Mouse (Mus musculus): ENCODE data around the gene Tulp1.
"Not testable (repeated sequence)": the region's sequence is repeated elsewhere in the genome, so short reads cannot be mapped to it uniquely, and the experiment has no call there.

The Tulp1 gene

DNA sequence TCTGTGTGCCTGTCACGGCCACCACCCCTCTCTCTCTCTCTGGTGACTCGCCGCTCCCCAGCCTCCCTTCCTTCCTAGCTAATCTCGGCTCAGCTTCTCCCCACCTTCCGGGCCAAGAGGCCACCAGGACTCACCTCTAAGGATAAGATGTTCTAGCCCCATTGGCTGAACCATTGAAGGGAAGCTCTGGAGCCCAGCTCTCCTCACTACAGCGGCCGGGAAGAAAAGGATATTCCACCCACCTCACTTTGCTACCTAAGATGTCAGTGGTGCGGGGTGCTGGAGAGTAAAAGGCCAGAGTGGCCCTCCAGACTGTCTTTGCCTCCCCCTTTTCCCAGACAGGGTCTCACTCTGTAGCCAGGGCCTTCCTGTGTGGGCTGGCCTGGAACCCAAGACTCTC, at the start of gene Tulp1:
Gene Tulp1, minus strand, starts transcription at position 101 of the 400 bp plus-strand sequence.
- no peak for DNase-seq

DNA sequence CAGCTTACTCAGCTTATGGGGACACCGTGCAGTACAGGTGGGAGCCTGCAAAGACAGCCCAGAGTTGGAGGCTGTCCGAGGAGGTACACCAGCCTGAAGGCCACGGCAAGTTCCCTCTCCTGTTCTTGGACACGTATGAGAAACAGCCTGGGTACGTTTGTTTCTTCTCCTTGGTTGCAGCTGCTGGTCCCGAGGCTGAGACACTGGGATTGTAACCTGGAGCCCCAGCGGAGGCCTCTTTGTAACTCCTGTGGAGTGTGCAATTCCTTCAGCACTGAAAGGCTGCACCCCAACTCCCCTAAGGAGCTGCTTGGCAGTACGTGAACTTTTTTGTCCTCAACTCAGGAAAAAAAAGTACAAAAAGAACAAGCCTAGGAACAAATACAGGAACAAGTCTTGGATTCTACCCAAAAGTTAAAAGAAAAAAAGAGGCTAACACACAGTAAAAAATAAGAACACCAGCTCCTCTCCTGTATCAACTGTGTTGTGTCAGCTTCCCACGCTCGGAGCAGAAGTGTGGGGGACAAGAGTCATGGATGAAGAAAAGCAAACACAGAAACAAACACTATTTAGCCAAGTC, 46.4 kb upstream of the Tulp1 start:
- no peak for DNase-seq

DNA sequence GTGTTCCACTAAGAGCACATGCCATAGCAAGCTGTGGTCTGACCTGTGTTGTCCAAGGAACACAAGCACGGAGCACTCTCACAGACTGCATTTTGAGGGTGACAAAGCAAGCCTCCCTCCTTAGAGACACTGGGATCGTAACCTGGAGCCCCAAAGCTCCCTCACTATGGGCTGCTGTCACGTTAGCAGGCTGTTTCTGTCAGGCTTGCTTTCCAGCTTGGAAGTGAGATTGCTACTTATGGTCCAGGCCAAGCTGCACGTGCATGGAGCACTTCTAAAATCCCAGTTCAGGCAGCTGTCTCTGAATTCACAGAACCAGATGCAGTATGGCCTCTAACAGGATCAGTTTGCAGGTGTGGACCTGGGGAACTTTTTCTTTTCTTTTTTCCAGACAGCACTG, 45.7 kb upstream of the Tulp1 start:
- DNase-seq: no peak

DNA sequence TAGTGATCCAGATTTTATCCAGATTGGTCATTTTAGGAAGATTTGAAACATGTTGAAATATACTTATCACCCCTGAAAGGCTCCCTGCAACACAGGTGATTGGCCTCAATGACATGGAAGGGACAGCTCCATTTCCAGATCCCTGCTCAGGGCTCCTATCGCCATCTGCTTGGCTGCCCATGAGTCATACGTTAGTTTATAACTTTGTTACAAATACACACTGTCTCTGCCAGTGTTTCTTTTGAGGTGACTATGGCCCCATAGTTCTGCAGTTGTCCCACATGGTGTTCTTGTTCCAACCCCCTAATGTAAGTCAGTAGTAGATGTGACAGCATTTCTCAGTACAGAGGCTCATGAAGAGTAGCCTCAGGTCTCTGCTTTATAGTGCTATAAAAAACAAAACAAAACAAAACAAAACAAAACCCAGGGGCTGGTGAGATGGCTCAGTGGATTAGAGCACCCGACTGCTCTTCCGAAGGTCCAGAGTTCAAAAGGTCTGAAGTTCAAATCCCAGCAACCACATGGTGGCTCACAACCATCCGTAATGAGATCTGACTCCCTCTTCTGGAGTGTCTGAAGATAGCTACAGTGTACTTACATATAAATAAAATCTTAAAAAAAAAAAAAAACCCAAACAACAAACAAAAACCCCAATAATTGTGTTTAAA, 43.4 kb upstream of the Tulp1 start:
- DNase-seq: no peak

DNA sequence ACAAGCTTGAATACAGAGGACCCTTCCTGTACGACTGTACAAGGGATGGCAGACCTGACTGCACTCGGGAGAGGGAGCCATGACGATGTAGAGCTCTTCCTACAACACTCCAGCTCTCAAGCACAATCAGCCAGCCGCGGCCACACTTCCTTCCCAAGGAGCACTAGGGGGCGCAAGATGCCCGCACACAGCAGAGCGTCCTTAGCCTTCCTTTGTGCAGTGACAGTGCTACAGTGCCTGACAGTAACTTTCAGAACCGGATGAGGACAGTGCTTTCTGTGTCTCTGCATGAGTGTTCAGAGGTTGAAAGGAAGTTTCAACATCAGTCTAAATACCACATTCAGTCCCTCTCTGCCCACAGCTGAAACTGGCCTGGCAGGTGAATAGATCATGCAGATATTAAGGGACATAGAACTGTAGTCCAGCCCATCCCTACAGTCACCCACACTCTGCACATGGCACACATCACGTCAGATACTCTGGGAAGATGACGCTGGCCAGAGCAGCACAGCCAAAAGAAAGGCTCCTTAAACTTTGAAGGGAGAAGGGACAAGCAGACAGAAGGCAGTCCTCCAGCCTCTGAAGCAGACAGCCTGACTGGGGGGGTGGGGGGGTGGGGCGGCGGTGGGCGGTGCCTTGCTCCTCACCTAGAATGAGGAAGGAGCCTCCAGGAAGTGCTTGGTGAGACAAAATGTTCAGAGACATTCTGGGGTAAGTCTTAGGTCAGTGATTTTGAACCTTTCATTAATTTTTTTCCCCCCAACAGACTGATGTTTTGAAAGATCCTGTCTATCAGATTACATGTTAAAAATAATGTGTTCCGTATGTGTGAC, 42.6 kb upstream of the Tulp1 start:
- DNase-seq: peak; percentile 78

DNA sequence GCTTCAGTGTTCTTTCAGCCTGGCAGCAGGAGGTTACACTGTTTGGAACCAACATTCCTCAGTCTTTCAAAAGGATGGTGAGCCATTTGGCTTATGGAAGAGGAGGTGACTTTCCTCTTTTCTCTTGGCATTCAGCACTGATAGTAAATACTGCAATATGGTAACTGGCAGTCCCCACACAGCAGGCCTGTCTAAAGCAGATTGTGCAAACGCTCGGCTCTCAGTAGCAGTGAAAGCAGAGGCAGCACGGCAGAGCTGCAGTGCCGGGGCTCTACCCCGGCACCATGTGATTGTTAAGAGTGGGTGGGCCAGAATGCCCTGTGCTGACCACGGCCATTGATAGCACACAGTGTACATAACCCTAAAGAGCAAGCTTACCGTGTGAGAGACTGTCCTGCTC, 41.4 kb upstream of the Tulp1 start:
- DNase-seq: no peak

DNA sequence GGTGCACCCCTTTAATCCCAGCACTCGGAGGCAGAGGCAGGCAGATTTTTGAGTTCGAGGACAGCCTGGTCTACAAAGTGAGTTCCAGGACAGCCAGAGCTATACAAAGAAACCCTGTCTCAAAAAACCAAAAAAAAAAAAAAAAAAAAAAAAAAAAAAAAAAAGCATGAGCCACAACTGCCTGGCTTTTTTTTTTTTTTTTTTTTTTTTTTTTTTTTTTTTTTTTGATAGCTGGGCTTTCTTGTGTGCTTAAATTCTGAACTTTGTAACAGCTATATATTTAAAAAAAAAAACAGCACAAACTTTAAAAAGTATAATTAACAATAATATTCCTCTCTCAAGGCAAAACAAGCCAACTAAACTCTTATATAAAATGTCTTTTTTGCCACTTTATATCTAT, 39.7 kb upstream of the Tulp1 start:
- DNase-seq: not testable (repeated sequence)

DNA sequence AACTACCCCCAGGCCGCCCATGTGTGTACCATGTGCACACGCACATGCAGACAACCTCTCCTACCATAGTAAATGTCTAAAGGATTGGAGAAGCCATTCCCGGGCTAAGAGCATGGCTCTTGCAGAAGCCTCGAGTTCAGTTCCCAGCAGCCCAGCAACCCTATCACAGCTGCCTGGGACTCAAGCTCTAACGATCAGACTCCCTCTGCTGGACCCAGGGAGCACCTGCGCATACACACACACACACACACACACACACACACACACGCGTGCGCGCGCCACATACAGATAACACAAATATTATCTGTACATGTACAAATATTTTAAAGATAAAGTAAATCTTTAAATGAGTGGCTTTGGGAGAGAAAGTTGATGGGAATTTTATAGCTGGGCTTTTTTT, 39.3 kb upstream of the Tulp1 start:
- DNase-seq: no peak

DNA sequence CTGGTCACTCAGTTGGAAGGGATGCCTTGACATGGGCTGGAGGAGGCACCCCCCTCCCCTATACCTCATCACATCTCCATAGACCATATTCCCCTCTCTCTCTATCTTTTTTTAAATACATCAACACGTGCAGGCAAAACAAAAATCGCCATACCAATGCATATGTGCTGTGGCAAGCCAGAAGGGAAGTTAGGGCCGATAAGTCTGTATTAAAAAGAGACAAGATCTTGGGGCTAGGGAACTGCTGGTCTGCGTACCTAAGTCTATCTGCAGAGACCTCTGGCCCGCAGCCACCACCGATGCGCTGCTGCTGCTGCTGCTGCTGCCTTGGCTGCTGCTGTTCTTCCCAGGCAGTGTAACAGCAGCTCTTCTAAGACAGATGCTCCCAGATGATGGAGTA, 30.0 kb upstream of the Tulp1 start:
- DNase-seq: no peak

DNA sequence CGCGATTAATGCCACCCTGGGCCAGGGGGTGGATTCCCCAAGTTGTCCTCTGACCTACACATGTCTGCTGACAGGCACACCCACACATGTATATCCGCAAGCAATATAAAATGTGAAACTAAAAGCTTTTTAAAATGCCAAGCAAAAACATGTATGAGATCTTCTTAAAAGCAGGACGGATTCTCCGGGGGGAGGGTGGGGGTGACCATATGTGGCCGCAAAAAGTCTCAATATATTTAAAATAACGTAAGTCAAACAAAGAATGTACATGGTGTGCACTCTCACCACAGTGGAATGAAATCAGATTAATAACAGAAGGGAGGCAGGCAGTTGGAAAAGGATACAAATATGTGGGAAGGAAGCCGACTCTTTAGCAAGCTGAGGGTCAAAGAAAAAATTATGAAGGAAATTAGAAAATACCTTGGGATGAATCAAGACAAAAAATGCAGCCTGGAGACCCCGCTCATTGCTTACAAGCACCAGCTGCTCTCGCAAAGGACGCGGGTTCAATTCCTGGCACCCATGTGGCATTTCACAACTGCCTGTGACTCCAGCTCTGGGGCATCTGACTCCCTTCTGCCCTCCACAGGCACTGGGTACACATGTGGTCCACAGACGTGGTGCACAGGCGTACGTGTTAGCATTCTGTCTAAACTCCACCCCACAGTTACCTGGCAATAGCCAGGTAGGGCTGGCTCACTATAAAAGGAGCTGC, 29.2 kb upstream of the Tulp1 start:
- DNase-seq: no peak

DNA sequence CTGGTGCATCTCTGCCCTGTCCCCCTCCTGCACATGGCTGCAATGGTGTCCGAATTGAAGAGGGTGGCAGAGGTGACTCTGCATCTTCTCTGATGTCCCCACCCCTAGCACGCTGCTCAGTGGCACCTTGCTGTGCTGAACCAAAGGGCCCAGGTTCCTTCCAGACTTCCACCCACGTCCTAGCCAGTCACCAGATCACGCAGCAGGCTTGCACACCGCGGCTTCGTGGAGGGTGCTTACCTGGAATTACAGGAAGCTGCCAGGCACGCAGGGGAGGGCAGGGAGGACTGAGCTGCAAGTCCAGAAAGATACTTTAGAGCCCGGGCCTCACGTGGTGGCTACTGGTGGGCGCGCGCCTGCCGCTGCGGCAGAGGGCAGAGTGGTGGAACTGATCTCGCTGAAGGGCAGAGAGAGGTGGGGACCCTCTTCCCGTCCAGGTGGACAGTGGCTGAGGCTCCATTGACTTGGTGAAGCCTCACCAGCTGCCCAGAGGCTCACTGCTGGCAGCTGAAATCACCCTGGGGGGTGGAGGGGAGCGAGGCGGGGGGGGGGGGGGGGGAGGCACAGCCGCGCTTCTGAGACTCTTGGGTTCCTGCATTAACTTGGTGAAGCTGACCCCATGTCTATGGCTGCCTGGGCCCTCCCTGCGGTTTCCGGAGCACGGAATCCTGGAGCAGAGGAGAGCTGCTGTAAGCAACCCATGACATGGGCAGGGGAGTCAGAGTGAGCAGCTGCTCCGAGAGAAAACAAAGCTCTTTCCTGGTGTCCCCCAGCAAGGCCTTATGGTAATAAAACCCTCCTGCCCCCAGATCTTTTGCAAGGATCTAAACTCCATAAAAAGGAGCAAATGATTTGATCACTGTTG, 26.8 kb upstream of the Tulp1 start:
- DNase-seq: no peak

DNA sequence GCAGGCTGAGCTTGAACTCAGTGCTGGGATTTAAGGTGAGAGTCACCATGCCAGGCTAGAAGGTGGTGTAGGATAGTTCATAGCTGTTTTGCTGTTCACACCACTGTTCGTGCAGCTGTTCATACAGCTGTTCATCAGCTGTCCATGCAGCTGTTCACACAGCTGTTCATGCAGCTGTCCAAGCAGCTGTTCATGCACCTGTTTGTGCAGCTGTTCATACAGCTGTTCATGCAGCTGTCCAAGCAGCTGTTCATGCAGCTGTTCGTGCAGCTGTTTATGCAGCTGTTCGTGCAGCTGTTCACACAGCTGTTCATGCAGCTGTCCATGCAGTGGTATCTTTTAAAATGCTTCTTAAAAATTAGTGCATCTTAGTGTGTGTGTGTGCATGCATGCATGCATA, 23.5 kb upstream of the Tulp1 start:
- no peak for DNase-seq

DNA sequence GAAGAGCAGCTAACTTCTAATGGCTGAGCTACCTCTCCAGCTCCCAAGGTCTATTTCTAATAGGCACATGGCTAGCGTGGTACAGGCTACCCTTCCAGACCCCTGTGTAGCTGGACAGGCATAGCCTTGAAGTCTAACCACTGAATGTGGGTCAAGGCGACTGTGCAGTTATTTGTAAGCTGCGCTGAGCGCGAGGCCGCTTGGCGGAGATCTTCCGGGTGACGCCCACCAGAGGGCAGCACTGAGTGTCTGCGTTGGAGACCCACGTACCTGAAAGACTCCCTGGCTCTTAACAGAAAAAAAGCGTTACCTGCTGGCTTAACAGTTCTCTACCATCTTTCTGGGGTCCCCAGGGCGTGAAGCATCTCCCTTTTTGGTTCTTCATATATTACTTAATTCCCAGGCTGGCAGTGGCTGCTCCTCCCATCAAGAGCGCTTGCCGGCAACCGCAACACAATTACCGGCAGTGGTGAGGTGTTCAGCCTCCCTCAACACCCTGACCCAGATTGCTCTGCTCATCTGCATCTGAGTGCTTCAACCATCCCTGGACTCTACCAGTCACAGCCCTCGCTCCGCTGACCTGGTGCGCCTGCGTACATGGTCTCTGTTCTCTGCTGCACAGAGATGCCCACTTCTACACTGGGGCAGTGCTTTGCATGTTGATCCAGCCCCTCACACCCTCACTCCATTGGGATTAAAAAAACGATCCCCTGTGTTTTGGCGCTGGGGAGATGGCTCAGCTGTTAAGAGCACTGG, 21.3 kb upstream of the Tulp1 start:
- peak; percentile 93 for DNase-seq

DNA sequence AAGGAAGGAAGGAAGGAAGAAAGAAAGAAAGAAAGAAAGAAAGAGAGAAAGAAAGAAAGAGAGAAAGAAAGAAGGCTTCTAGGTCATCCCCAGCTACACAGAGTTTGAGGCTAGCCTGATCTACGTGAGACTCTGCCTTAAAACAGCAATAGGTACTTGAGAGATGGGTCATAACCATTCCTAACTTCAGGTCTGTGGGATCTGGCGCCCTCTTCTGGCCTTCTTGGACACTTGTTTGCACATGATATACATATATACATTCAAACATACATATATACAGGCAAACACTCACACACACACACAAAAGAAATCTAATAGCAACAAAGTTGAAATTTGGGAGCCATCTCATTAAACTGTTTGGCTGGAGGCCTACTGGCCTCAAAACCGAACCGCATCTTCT, 19.3 kb upstream of the Tulp1 start:
- peak; percentile 38 for DNase-seq

DNA sequence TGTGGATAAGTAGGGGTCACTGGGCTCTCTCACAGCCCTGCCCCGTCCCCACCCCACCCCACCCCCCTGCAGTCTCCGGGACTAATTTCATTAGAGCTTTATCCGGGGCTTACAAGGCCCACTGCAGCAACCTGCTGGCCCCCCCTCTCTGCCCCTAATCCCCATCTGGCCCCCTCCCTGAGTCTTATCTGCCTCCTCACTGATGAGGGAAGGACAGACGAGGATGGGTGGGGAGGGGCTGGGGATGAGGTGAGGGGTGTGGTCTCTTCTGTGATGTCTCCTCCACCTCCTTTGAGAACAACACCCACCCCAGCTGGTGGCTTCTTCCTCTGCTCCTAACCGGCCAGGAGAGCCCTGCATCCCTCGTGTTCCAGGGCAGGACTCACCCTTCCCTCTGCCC, 15.2 kb upstream of the Tulp1 start:
- no peak for DNase-seq

DNA sequence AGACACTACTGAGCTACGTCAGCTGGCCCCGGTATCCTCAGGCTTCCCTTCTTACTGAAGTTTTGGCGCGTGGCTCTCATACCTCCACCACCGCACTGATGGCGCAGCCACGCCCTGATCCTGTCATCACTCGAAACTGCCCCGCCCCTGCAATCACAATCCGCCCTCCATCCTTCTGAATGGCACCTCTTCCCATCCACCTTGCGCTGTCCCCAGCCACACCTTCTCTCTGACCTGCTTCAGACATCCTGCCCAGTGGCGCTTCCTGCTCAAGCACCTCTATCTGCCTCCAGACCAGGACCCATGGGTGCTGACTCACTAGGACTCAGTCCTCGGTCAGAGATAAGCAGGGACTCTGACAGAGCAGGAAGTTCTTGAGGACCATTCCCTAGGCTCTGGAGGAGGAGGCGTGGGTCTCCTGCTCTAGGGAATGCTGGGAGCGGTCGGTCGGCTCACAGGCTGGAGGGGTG, 10.6 kb upstream of the Tulp1 start:
- DNase-seq: no peak

DNA sequence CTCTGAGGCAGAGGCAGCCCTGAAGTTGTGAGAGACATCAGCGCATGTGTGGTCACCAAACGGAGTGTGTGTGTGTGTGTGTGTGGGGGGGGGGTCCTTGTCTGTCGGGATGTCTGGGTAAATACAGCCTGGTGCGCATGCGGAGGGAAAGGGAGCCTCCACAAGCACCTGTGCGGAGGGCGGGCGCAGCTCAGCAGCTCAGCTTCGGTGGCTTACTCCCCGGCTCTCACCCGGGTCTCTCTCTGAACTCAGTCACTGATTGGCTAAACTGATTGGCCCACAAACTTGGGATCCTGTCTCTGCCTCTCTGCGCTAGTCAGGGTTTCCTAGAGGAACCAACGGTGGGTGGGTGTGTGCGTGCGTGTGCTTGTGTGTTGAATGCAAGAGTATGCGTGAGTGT, 9.5 kb upstream of the Tulp1 start:
- DNase-seq: no peak

DNA sequence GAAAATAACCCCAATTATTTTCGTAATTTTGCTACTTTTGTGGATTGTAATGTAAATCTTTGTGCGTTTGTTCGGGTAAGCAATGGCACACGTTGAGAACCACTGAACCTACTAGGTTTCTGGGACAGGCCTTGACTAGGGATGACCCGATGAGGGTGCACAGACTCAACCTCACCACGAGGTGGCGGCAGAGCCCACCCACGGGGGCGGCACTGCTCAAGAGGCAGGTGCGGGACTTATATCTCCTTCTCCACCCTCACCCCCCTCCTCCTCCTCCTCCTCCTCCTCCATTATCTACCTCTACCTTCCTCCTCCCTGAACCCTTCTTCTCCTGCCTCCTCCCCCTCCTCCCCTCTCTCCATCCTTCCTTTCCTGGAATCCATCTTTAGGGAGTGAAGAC, 8.8 kb upstream of the Tulp1 start:
- peak; percentile 47 for DNase-seq

DNA sequence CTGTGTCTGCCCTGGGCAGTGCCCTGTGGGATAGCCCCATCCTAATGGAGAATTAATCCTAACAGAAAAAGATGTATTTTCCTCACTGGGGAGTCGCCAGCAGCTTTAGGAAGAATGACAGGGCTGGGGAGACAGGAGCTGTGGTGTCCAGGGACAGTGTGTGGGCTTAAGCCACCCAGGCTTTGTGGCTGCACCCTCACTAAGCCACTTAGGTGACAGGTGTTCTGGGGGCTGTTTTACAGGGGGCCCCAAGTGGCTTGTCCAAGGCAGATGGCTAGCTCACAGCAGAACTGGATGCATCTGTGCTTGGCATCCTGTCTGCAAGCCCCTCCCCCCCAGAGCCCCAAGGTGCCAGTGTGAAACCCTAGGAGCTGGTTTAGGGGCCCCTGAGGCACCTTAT, 6.9 kb upstream of the Tulp1 start:
- no peak for DNase-seq

DNA sequence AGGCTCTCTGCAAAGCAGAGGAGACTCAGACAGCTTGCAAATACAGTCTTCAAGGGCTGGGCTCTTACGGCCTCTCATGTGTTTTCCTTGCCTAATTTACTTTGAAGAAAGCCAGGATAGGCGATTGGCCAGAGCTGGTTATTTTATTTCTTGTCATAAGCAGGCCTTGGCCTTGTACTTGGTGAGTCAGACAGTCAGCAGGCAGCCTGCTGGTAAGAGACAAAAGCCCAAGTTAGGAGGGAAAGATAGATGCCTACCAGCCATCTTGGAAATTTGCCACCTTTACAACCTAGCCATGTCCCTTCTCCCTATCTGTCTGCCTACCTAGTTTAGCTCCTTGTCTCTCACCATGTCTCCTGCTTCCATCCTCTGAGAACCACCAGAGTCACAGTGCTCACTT, 6.3 kb upstream of the Tulp1 start:
- no peak for DNase-seq

DNA sequence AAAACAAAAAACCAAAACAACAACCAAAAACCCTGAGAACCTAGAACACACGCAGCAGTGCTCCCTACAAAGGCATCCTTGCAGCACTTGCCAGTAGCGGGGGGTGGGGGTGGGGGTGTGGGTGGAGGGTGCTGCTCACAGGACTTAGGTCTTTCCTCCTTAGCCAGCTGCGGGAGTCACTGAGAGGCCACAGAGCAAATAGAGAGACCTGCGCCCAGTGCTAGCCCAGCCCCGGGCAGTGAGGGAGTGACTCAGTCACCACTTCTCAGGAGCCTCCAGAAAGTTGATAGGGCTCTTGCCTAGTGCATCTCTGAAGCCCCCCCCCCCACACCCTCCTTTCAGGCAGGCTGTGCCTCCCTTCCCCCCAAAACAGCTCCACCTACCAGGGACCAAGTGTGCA, 4.0 kb upstream of the Tulp1 start:
- DNase-seq: no peak

DNA sequence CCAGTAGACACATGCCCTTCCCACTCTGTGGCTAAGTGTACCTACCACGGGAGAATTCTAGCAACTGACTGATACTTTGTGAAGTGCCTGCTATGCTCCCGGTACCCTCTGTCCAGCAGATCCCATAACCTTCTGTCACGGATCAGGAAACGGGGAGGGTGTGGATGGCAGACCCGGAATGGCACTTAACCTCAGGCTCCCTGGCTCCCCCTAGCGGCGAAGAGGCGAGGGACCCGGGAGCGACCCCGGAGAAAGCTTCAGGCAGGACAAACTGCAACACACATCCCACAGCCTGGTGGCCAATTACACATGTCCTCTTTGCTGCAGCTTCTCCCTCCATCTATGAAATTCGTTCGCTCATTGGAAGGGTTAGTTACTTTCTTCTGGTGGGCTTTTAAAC, 3.4 kb upstream of the Tulp1 start:
- peak; percentile 66 for DNase-seq
